Comparison of ENCODE assay signal across 14 mouse cellular contexts in genomic region chr11:24099215-24099614, GRCm38 (mm10). TPM values are rescaled to one million over a fixed set of nuclear protein-coding genes. Genes with fewer than 3 reads are reported as not detected.
DNase-seq lines count a peak whose midpoint lies in the region; ATAC-seq and TF ChIP-seq lines count a peak whose summit lies in the region.
"Had no signal": no experiment of that assay in that cellular context is flagged by ENCODE, and none has a peak within 500 bp of the region (broad histone marks: within the 10 kb centered on the region; RNA-seq: fewer than 3 reads in every experiment).

No protein-coding gene starts in this region.

- whole genome bisulfite sequencing in forebrain, embryonic 13.5 days, result 65% methylated on average over 10 of the region's 10 CpGs
- WGBS in limb, embryonic 12.5 days, result 79% methylated on average over 10 of the region's 10 CpGs
- WGBS in neural tube, embryonic 12.5 days, result 79% methylated on average over 10 of the region's 10 CpGs

- H3K4me2 ChIP-seq in forebrain, embryonic 13.5 days, result peak overlapping the region; percentile 56
- peak overlapping the region; percentile 23 for H3K4me2 ChIP-seq in limb, embryonic 12.5 days
- H3K4me2 ChIP-seq in neural tube, embryonic 12.5 days (replicated peaks), result peak overlapping the region; percentile 40

- peak overlapping the region; percentile 95 for H3K27ac ChIP-seq in layer of hippocampus, adult 2 months
- peak overlapping the region; percentile 82 for H3K27ac ChIP-seq in forebrain, embryonic 13.5 days
- peak overlapping the region; percentile 50; the same call in 1 of the 2 replicates for H3K27ac ChIP-seq in limb, embryonic 12.5 days
- H3K27ac ChIP-seq in neural tube, embryonic 12.5 days, result no peak overlapping the region

- no peak for TF ChIP-seq CTCF in layer of hippocampus, adult 2 months (conservative IDR thresholded peaks at IDR 0.05)

- no peaks in the 10 kb centered on the region for H3K27me3 ChIP-seq in forebrain, embryonic 13.5 days
- H3K27me3 ChIP-seq in limb, embryonic 12.5 days, result no peaks in the 10 kb centered on the region
- no peaks in the 10 kb centered on the region for H3K27me3 ChIP-seq in neural tube, embryonic 12.5 days (replicated peaks)

- H3K36me3 ChIP-seq in forebrain, embryonic 13.5 days (ENCODE audit: poor library complexity, severe bottlenecking), result no peaks in the 10 kb centered on the region
- H3K36me3 ChIP-seq in limb, embryonic 12.5 days, result peaks cover 27% of the 10 kb centered on the region
- H3K36me3 ChIP-seq in neural tube, embryonic 12.5 days, result no peaks in the 10 kb centered on the region; the same call in 1 of the 2 replicates

- peak overlapping the region; percentile 15; the same call in 1 of the 2 replicates for H3K4me3 ChIP-seq in layer of hippocampus, adult 2 months
- peak overlapping the region; percentile 20 for H3K4me3 ChIP-seq in forebrain, embryonic 13.5 days
- no peak overlapping the region for H3K4me3 ChIP-seq in limb, embryonic 12.5 days (replicated peaks)
- no peak overlapping the region for H3K4me3 ChIP-seq in neural tube, embryonic 12.5 days

- peaks cover 96% of the 10 kb centered on the region for H3K4me1 ChIP-seq in forebrain, embryonic 13.5 days
- H3K4me1 ChIP-seq in limb, embryonic 12.5 days (replicated peaks), result peaks cover 87% of the 10 kb centered on the region
- H3K4me1 ChIP-seq in neural tube, embryonic 12.5 days, result peaks cover 93% of the 10 kb centered on the region

- no peak for ATAC-seq in forebrain, embryonic 13.5 days
- ATAC-seq in limb, embryonic 12.5 days (ENCODE audit: insufficient number of reproducible peaks, insufficient read depth, low FRiP score, low TSS enrichment, low read depth), result no peak
- no peak for ATAC-seq in neural tube, embryonic 12.5 days (ENCODE audit: low FRiP score, low read depth)

- no peaks in the 10 kb centered on the region for H3K9me3 ChIP-seq in forebrain, embryonic 13.5 days (replicated peaks)
- no peaks in the 10 kb centered on the region for H3K9me3 ChIP-seq in limb, embryonic 12.5 days
- no peaks in the 10 kb centered on the region for H3K9me3 ChIP-seq in neural tube, embryonic 12.5 days

- H3K9ac ChIP-seq in forebrain, embryonic 13.5 days, result peak overlapping the region; percentile 45
- H3K9ac ChIP-seq in limb, embryonic 12.5 days (replicated peaks), result no peak overlapping the region
- H3K9ac ChIP-seq in neural tube, embryonic 12.5 days, result no peak overlapping the region

- DNase-seq in layer of hippocampus, adult 2 months (ENCODE audit: low spot score in 2 of 2), result no peak
- DNase-seq in layer of hippocampus, postnatal 36 days, result no peak
- DNase-seq in lung, postnatal 4 days, result no peak
- no peak for DNase-seq in frontal cortex, postnatal 36 days (ENCODE audit: low spot score in 2 of 2)
- DNase-seq in cerebellum, postnatal 25 days, result no peak
- DNase-seq: cerebellum, adult 8-10 months had no signal

RNA-seq across cellular contexts. Expression of gene Bcl11a, which starts 21.4 kb away (rescaled TPM):
- total RNA-seq in layer of hippocampus, adult 2 months (2021), result 100 to 1,000 TPM; 117 to 121 TPM
- 100 to 1,000 TPM; 112 to 113 TPM for total RNA-seq in layer of hippocampus, postnatal 36 days (2021)
- 159 and 161 TPM in 2 replicates for polyA plus RNA-seq in forebrain, embryonic 13.5 days (2015; fragmentation: Nextera tagmentation; extraction: Ambion mirVana)
- polyA plus RNA-seq in limb, embryonic 12.5 days (2016; fragmentation: Nextera tagmentation; extraction: Ambion mirVana), result 103 and 109 TPM in 2 replicates
- polyA plus RNA-seq in neural tube, embryonic 12.5 days (2016; fragmentation: Nextera tagmentation; extraction: Ambion mirVana), result 96.6 and 101 TPM in 2 replicates

RNA-seq across cellular contexts. Expression of gene A830031A19Rik, which starts 24.4 kb away (rescaled TPM):
- 1 to 10 TPM; 1.3 to 1.7 TPM for total RNA-seq in layer of hippocampus, adult 2 months (2021)
- total RNA-seq in layer of hippocampus, postnatal 36 days (2021), result 1 to 10 TPM; 1.4 to 1.6 TPM
- not detected in 2 replicates for polyA plus RNA-seq in forebrain, embryonic 13.5 days (2015; fragmentation: Nextera tagmentation; extraction: Ambion mirVana)
- polyA plus RNA-seq in limb, embryonic 12.5 days (2016; fragmentation: Nextera tagmentation; extraction: Ambion mirVana), result not detected in 2 replicates
- not detected in 2 replicates for polyA plus RNA-seq in neural tube, embryonic 12.5 days (2016; fragmentation: Nextera tagmentation; extraction: Ambion mirVana)
- total RNA-seq: adrenal gland, postnatal 4 days; heart, adult 8-10 months had no signal
- polyA plus RNA-seq: intestine, embryonic 16.5 days; lung, embryonic 16.5 days; testis, adult 2 months had no signal

Comparison
In these comparisons a context has a peak if more than half of its experiments do, and no peak if none do; other contexts are left out.
1. H3K4me3 ChIP-seq: peak in layer of hippocampus, adult 2 months (single experiment) and forebrain, embryonic 13.5 days (single experiment); none in limb, embryonic 12.5 days (single experiment) and neural tube, embryonic 12.5 days (single experiment).
2. Peak in every context shown above with its lines, with median percentiles within 50 percentile points of each other: H3K4me2 ChIP-seq.